Mouse (Mus musculus) G1E (cell line): ENCODE measurements around the gene Gm28553. TPM values are rescaled to one million over a fixed set of nuclear protein-coding genes. Genes with fewer than 3 reads are reported as not detected.
"Not testable (repeated sequence)": the region's sequence is repeated elsewhere in the genome, so short reads cannot be mapped to it uniquely, and the experiment has no call there.

Experiments used
- ATAC-seq: 2 replicates; pipeline ENCODE4 v1.8.0; 2016; ENCODE audit warnings: mild to moderate bottlenecking; ENCODE audit not compliant: insufficient number of reproducible peaks, poor library complexity, low FRiP score, severe bottlenecking; ENCODE audit errors: extremely low read depth
- DNase-seq: peaks from one replicate; pipeline ENCODE4 v3.0.0; 2012; ENCODE audit warnings: low spot score
- H3K27me3 ChIP-seq: 2 replicates; pipeline ENCODE4 v1.6.1; 2012; ENCODE audit warnings: mild to moderate bottlenecking, low read length, inconsistent platforms; ENCODE audit not compliant: insufficient read depth
- H3K36me3 ChIP-seq: replicated peaks from 2 replicates; pipeline ENCODE3; 2012; ENCODE audit warnings: mild to moderate bottlenecking, inconsistent platforms
- H3K4me1 ChIP-seq: 2 replicates; pipeline ENCODE4 v1.6.1; 2012; ENCODE audit warnings: low read depth, low read length, inconsistent platforms, mixed read lengths; ENCODE audit not compliant: insufficient read depth
- H3K4me3 ChIP-seq: 2 replicates; pipeline ENCODE4 v1.5.1; 2012; ENCODE audit warnings: low read depth, mild to moderate bottlenecking, inconsistent platforms, low read length, moderate library complexity, mixed read lengths
- H3K9me3 ChIP-seq: replicated peaks from 2 replicates; pipeline ENCODE4 v1.6.1; 2012; ENCODE audit warnings: inconsistent platforms
- polyA plus RNA-seq: library from polyadenylated mRNA; stranded (reverse); fragments of >175 nt; gene quantifications from 2 replicates; pipeline ENCODE4 v1.2.3, GENCODE M21; 2012
- total RNA-seq, 2 experiments: library from RNA; stranded (forward) in 1 of 2; stranded (reverse) in 1 of 2; fragments of 200-1000 nt in 1 of 2; fragments of >200 nt in 1 of 2; fragmentation: Nextera tagmentation in 1 of 2; gene quantifications; 2 replicates each; pipeline ENCODE4 v1.2.3; 2014 to 2017

Gm28553 gene
- total RNA-seq (2014; fragmentation: Nextera tagmentation) = not detected in 2 replicates
- not detected in 2 replicates for total RNA-seq (2017)
- polyA plus RNA-seq = not detected in 2 replicates

DNA sequence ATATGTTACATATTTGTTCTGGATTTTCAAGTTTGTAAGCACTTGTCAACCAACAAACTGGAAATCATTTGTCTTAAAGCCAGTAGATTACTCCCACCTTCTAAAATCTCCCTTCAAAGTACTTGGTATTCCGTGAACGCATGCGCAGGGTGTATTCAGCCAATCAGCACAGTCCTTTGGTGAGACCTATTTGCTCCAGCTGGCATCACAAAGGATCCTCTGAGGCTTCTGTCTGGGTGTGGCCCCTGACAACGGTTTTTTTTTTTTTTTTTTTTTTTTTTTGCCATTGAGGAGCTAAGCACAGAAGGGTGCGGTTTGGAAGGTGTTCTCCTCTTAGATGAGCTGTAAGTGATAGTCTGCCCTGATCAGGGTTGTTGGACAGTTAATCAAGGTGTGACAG is at the start of gene Gm28553:
Gene Gm28553, plus strand, starts transcription at position 301 of the 400 bp plus-strand sequence.
- not testable (repeated sequence) for H3K36me3 ChIP-seq, H3K9me3 ChIP-seq, DNase-seq, ATAC-seq, H3K4me3 ChIP-seq, H3K4me1 ChIP-seq, H3K27me3 ChIP-seq
